In genomic region chr1:92874011-92874410, GRCm38 (mm10) we compare ENCODE assay signal across 26 mouse cellular contexts. TPM values are rescaled to one million over a fixed set of nuclear protein-coding genes. Genes with fewer than 3 reads are reported as not detected.
DNase-seq lines count a peak whose midpoint lies in the region; ATAC-seq lines count a peak whose summit lies in the region.
"Had no signal": no experiment of that assay in that cellular context is flagged by ENCODE, and none has a peak within 500 bp of the region (broad histone marks: within the 10 kb centered on the region; RNA-seq: fewer than 3 reads in every experiment).

No protein-coding gene starts in this region.

- H3K9me3 ChIP-seq in kidney, embryonic 15.5 days (replicated peaks): no peaks in the 10 kb centered on the region
- no peaks in the 10 kb centered on the region for H3K9me3 ChIP-seq in forebrain, embryonic 15.5 days
- H3K9me3 ChIP-seq in hindbrain, embryonic 16.5 days (ENCODE audit: control insufficient read depth, low read length): no peaks in the 10 kb centered on the region
- H3K9me3 ChIP-seq: embryonic facial prominence, embryonic 12.5 days; embryonic facial prominence, embryonic 15.5 days; G1E; heart, embryonic 12.5 days; heart, embryonic 15.5 days; hindbrain, embryonic 10.5 days had no signal

- H3K27ac ChIP-seq in kidney, embryonic 15.5 days: no peak overlapping the region
- no peak overlapping the region for H3K27ac ChIP-seq in forebrain, embryonic 15.5 days (replicated peaks)
- H3K27ac ChIP-seq in hindbrain, embryonic 16.5 days (ENCODE audit: low read depth, low read length): no peak overlapping the region
- H3K27ac ChIP-seq: embryonic facial prominence, embryonic 12.5 days; embryonic facial prominence, embryonic 15.5 days; heart, embryonic 15.5 days; hindbrain, embryonic 10.5 days; hindbrain, embryonic 14.5 days had no signal

- no peak overlapping the region for H3K9ac ChIP-seq in kidney, embryonic 15.5 days
- no peak overlapping the region for H3K9ac ChIP-seq in forebrain, embryonic 15.5 days (replicated peaks)
- H3K9ac ChIP-seq in hindbrain, embryonic 16.5 days (ENCODE audit: low read depth, low read length): no peak overlapping the region
- H3K9ac ChIP-seq: embryonic facial prominence, embryonic 12.5 days; embryonic facial prominence, embryonic 15.5 days; heart, embryonic 12.5 days; heart, embryonic 15.5 days; hindbrain, embryonic 14.5 days had no signal

- no peaks in the 10 kb centered on the region for H3K36me3 ChIP-seq in kidney, embryonic 15.5 days
- no peaks in the 10 kb centered on the region for H3K36me3 ChIP-seq in forebrain, embryonic 15.5 days
- no peaks in the 10 kb centered on the region for H3K36me3 ChIP-seq in hindbrain, embryonic 16.5 days (ENCODE audit: control insufficient read depth, insufficient read depth, low read length)
- H3K36me3 ChIP-seq: embryonic facial prominence, embryonic 12.5 days; embryonic facial prominence, embryonic 15.5 days; G1E; heart, embryonic 12.5 days; heart, embryonic 15.5 days; hindbrain, embryonic 10.5 days had no signal

- H3K4me2 ChIP-seq in kidney, embryonic 15.5 days: no peak overlapping the region
- H3K4me2 ChIP-seq in forebrain, embryonic 15.5 days (replicated peaks): no peak overlapping the region
- H3K4me2 ChIP-seq in hindbrain, embryonic 16.5 days (ENCODE audit: low read length): no peak overlapping the region
- H3K4me2 ChIP-seq: embryonic facial prominence, embryonic 12.5 days; embryonic facial prominence, embryonic 15.5 days; heart, embryonic 12.5 days; heart, embryonic 15.5 days; hindbrain, embryonic 14.5 days had no signal

- DNase-seq in kidney, adult 11 months: peak; percentile 51
- DNase-seq in kidney, adult 8-10 months: peak; percentile 11 to 54
- peak; percentile 43 for DNase-seq in kidney, postnatal 10 days
- peak; percentile 47 to 57 for DNase-seq in kidney, postnatal 36 days
- no peak for DNase-seq in urinary bladder, postnatal 14 days (ENCODE audit: low spot score)
- DNase-seq: adrenal gland, adult 2 months; adrenal gland, postnatal 14 days; cerebellum, adult 11 months; cerebellum, adult 2 months; cerebellum, adult 9-11 months; cerebellum, postnatal 25 days; gastrocnemius, postnatal 25 days; heart, adult 18-20 months; heart, postnatal 10 days; heart, postnatal 36 days had no signal

- peaks cover 27% of the 10 kb centered on the region for H3K4me1 ChIP-seq in kidney, embryonic 15.5 days
- H3K4me1 ChIP-seq in forebrain, embryonic 15.5 days: peaks cover 1% of the 10 kb centered on the region; the same call in 1 of the 2 replicates
- no peaks in the 10 kb centered on the region for H3K4me1 ChIP-seq in hindbrain, embryonic 16.5 days (ENCODE audit: control insufficient read depth, insufficient read depth, low read depth, low read length)
- H3K4me1 ChIP-seq: embryonic facial prominence, embryonic 12.5 days; embryonic facial prominence, embryonic 15.5 days; heart, embryonic 12.5 days; heart, embryonic 15.5 days had no signal

- 76% methylated on average over 3 of the region's 3 CpGs for WGBS in kidney, embryonic 15.5 days
- 46% methylated on average over 3 of the region's 3 CpGs for WGBS in forebrain, embryonic 15.5 days
- WGBS in hindbrain, embryonic 16.5 days: 71% methylated on average over 3 of the region's 3 CpGs

- H3K27me3 ChIP-seq in kidney, embryonic 15.5 days: peaks cover 3% of the 10 kb centered on the region; the same call in 1 of the 2 replicates
- H3K27me3 ChIP-seq in forebrain, embryonic 15.5 days: no peaks in the 10 kb centered on the region
- H3K27me3 ChIP-seq in hindbrain, embryonic 16.5 days (replicated peaks; ENCODE audit: control insufficient read depth, insufficient read depth, low read length): no peaks in the 10 kb centered on the region
- H3K27me3 ChIP-seq: embryonic facial prominence, embryonic 12.5 days; embryonic facial prominence, embryonic 15.5 days had no signal

- no peak; the same call in 1 of the 2 replicates for ATAC-seq in kidney, embryonic 15.5 days (replicated peaks; ENCODE audit: low FRiP score)
- ATAC-seq in forebrain, embryonic 15.5 days (replicated peaks): no peak
- ATAC-seq in hindbrain, embryonic 16.5 days: no peak
- ATAC-seq: forebrain, embryonic 14.5 days had no signal

- no peak overlapping the region for H3K4me3 ChIP-seq in kidney, embryonic 15.5 days (replicated peaks)
- no peak overlapping the region for H3K4me3 ChIP-seq in forebrain, embryonic 15.5 days
- no peak overlapping the region for H3K4me3 ChIP-seq in hindbrain, embryonic 16.5 days (ENCODE audit: low read length)
- H3K4me3 ChIP-seq: embryonic facial prominence, embryonic 12.5 days; embryonic facial prominence, embryonic 15.5 days; heart, embryonic 12.5 days; heart, embryonic 15.5 days; hindbrain, embryonic 10.5 days had no signal

RNA-seq across cellular contexts. Expression of gene Ankmy1, which starts 28.7 kb away (rescaled TPM):
- 0.43 and 0.54 TPM in 2 replicates for polyA plus RNA-seq in kidney, embryonic 15.5 days (2015; fragmentation: Nextera tagmentation; extraction: Ambion mirVana)
- 0.93 and 1.1 TPM in 2 replicates for polyA plus RNA-seq in forebrain, embryonic 15.5 days (2015; fragmentation: Nextera tagmentation; extraction: Ambion mirVana)
- 0.50 and 0.55 TPM in 2 replicates for polyA plus RNA-seq in hindbrain, embryonic 16.5 days (2015; fragmentation: Nextera tagmentation; extraction: Ambion mirVana)

RNA-seq across cellular contexts. Expression of gene Dusp28, which starts 32.8 kb away (rescaled TPM):
- 12.2 and 14.7 TPM in 2 replicates for polyA plus RNA-seq in kidney, embryonic 15.5 days (2015; fragmentation: Nextera tagmentation; extraction: Ambion mirVana)
- 12.8 and 15.1 TPM in 2 replicates for polyA plus RNA-seq in forebrain, embryonic 15.5 days (2015; fragmentation: Nextera tagmentation; extraction: Ambion mirVana)
- polyA plus RNA-seq in hindbrain, embryonic 16.5 days (2015; fragmentation: Nextera tagmentation; extraction: Ambion mirVana): 15.5 and 17.3 TPM in 2 replicates

RNA-seq across cellular contexts. Expression of gene Rnpepl1, which starts 36.6 kb away (rescaled TPM):
- polyA plus RNA-seq in kidney, embryonic 15.5 days (2015; fragmentation: Nextera tagmentation; extraction: Ambion mirVana): 32.6 and 37.9 TPM in 2 replicates
- polyA plus RNA-seq in forebrain, embryonic 15.5 days (2015; fragmentation: Nextera tagmentation; extraction: Ambion mirVana): 31.1 and 33.6 TPM in 2 replicates
- polyA plus RNA-seq in hindbrain, embryonic 16.5 days (2015; fragmentation: Nextera tagmentation; extraction: Ambion mirVana): 16.8 and 29.0 TPM in 2 replicates

RNA-seq across cellular contexts. Expression of gene Gpc1, which starts 42.6 kb away (rescaled TPM):
- 60.0 and 60.2 TPM in 2 replicates for polyA plus RNA-seq in kidney, embryonic 15.5 days (2015; fragmentation: Nextera tagmentation; extraction: Ambion mirVana)
- polyA plus RNA-seq in forebrain, embryonic 15.5 days (2015; fragmentation: Nextera tagmentation; extraction: Ambion mirVana): 83.9 and 86.1 TPM in 2 replicates
- polyA plus RNA-seq in hindbrain, embryonic 16.5 days (2015; fragmentation: Nextera tagmentation; extraction: Ambion mirVana): 57.2 and 65.4 TPM in 2 replicates
- polyA plus RNA-seq: G1E had no signal
